Mouse (Mus musculus) right cerebral cortex, postnatal 14 days (tissue): ENCODE measurements around the gene Rab21.

Experiments used
- DNase-seq: peaks from one replicate; pipeline ENCODE4 v3.0.0; 2022

The Rab21 gene

GRCm38 (mm10) chr10:115271649-115272048, 43.7 kb downstream of the Rab21 start:
- DNase-seq, result no peak

GRCm38 (mm10) chr10:115270612-115271390, 44.6 kb downstream of the Rab21 start:
- DNase-seq, result no peak

GRCm38 (mm10) chr10:115262926-115263562, 52.4 kb downstream of the Rab21 start:
- DNase-seq, result no peak

GRCm38 (mm10) chr10:115262261-115262660, 53.1 kb downstream of the Rab21 start:
- DNase-seq, result no peak

- no peak for DNase-seq
These were observed 54.0 kb downstream of the Rab21 start for GRCm38 (mm10) chr10:115261428-115261827.

- DNase-seq, result no peak
These were observed 59.2 kb downstream of the Rab21 start for GRCm38 (mm10) chr10:115256162-115256561.

GRCm38 (mm10) chr10:115253521-115253920, 61.9 kb downstream of the Rab21 start:
- DNase-seq, result no peak

- no peak for DNase-seq
These were observed 63.1 kb downstream of the Rab21 start for GRCm38 (mm10) chr10:115252321-115252757.

GRCm38 (mm10) chr10:115251088-115251934, 64.1 kb downstream of the Rab21 start, which contains the start of gene Tbc1d15:
Tbc1d15 (minus strand) TSS chr10:115251467.
- peak; percentile 99 for DNase-seq

GRCm38 (mm10) chr10:115250235-115251087, 64.9 kb downstream of the Rab21 start:
- DNase-seq, result no peak

GRCm38 (mm10) chr10:115248041-115248440, 67.4 kb downstream of the Rab21 start:
- no peak for DNase-seq

- DNase-seq, result no peak
These were observed 69.9 kb downstream of the Rab21 start for GRCm38 (mm10) chr10:115245488-115245887.

- DNase-seq, result no peak
These were observed 74.3 kb downstream of the Rab21 start for GRCm38 (mm10) chr10:115241082-115241595.

- DNase-seq, result no peak
These were observed 77.5 kb downstream of the Rab21 start for GRCm38 (mm10) chr10:115237931-115238330.
